Mouse (Mus musculus) myocyte (in vitro differentiated cells): ENCODE results near the gene Frmpd1. TPM values are rescaled to one million over a fixed set of nuclear protein-coding genes. Genes with fewer than 3 reads are reported as not detected.

Experiments
- H3K27me3 ChIP-seq: one replicate; pipeline ENCODE4 v1.6.1; 2011; ENCODE audit not compliant: control insufficient read depth, insufficient read depth, insufficient read length
- H3K36me3 ChIP-seq: one replicate; pipeline ENCODE4 v1.6.1; 2011; ENCODE audit not compliant: control insufficient read depth, insufficient read depth
- H3K4me2 ChIP-seq: one replicate; pipeline ENCODE4 v1.6.1; 2011; ENCODE audit warnings: low read depth, control low read depth
- H3K4me3 ChIP-seq: one replicate; pipeline ENCODE4 v1.5.1; 2011; ENCODE audit warnings: mild to moderate bottlenecking, control low read depth, moderate library complexity
- H3K79me2 ChIP-seq: one replicate; pipeline ENCODE4 v1.6.1; 2011; ENCODE audit not compliant: control insufficient read depth, insufficient read depth
- H3ac ChIP-seq: one replicate; pipeline ENCODE4 v1.6.1; 2011; ENCODE audit not compliant: control insufficient read depth, insufficient read length
- CEBPB ChIP-seq: IDR thresholded peaks from 2 replicates; pipeline ENCODE4 v1.6.1; 2011; ENCODE audit warnings: mild to moderate bottlenecking, moderate library complexity; ENCODE audit not compliant: poor library complexity, insufficient read depth, severe bottlenecking
- E2F4 ChIP-seq: IDR thresholded peaks from one replicate; pipeline ENCODE4 v1.6.1; 2011; ENCODE audit warnings: mild to moderate bottlenecking, control low read depth, moderate library complexity; ENCODE audit not compliant: insufficient read depth
- MAX ChIP-seq: IDR thresholded peaks from one replicate; pipeline ENCODE4 v1.6.1; 2011; ENCODE audit warnings: low read depth, mild to moderate bottlenecking, control low read depth
- MYOD1 ChIP-seq, 3 experiments: IDR thresholded peaks; one replicate each; pipeline ENCODE4 v1.6.1; 2011; ENCODE audit warnings: control low read depth in 2 of 3, low read depth in 2 of 3, mild to moderate bottlenecking in 2 of 3, moderate library complexity in 1 of 3; ENCODE audit not compliant: insufficient read length in 2 of 3, control insufficient read depth in 1 of 3
- MYOG ChIP-seq, 3 experiments: IDR thresholded peaks; one replicate each; pipeline ENCODE4 v1.6.1; 2011; ENCODE audit warnings: control low read depth in 2 of 3, low read depth in 2 of 3, mild to moderate bottlenecking in 2 of 3; ENCODE audit not compliant: insufficient read length in 2 of 3, control insufficient read depth in 1 of 3, insufficient read depth in 1 of 3
- POLR2A ChIP-seq: IDR thresholded peaks from one replicate; pipeline ENCODE4 v1.6.1; 2011; ENCODE audit warnings: low read depth, mild to moderate bottlenecking, control low read depth, moderate library complexity; ENCODE audit not compliant: insufficient read length
- POLR2AphosphoS2 ChIP-seq: IDR thresholded peaks from one replicate; pipeline ENCODE4 v1.6.1; 2011; ENCODE audit warnings: low read depth, control low read depth; ENCODE audit not compliant: insufficient read length
- REST ChIP-seq: IDR thresholded peaks from one replicate; pipeline ENCODE4 v1.6.1; 2011; ENCODE audit warnings: mild to moderate bottlenecking, control low read depth, moderate library complexity; ENCODE audit not compliant: insufficient read depth, insufficient read length
- SRF ChIP-seq: IDR thresholded peaks from one replicate; pipeline ENCODE4 v1.6.1; 2011; ENCODE audit warnings: low read depth; ENCODE audit not compliant: control insufficient read depth, insufficient read length
- TCF12 ChIP-seq: IDR thresholded peaks from one replicate; pipeline ENCODE4 v1.6.1; 2011; ENCODE audit warnings: mild to moderate bottlenecking, control low read depth; ENCODE audit not compliant: poor library complexity, insufficient read depth, severe bottlenecking
- TCF3 ChIP-seq: IDR thresholded peaks from one replicate; pipeline ENCODE4 v1.6.1; 2011; ENCODE audit warnings: low read depth, control low read depth; ENCODE audit not compliant: insufficient read length
- USF1 ChIP-seq: IDR thresholded peaks from one replicate; pipeline ENCODE4 v1.6.1; 2011; ENCODE audit warnings: low read depth, mild to moderate bottlenecking, control low read depth, moderate library complexity
- polyA plus RNA-seq: library from polyadenylated mRNA; unstranded; fragments of >200 nt; fragmentation: generic; extraction: Trizol; gene quantifications from one replicate; pipeline ENCODE4 v1.2.1, GENCODE M21; 2012; ENCODE audit warnings: missing spikeins

Frmpd1 gene
- polyA plus RNA-seq, 1 experiment = 45.8 TPM

DNA sequence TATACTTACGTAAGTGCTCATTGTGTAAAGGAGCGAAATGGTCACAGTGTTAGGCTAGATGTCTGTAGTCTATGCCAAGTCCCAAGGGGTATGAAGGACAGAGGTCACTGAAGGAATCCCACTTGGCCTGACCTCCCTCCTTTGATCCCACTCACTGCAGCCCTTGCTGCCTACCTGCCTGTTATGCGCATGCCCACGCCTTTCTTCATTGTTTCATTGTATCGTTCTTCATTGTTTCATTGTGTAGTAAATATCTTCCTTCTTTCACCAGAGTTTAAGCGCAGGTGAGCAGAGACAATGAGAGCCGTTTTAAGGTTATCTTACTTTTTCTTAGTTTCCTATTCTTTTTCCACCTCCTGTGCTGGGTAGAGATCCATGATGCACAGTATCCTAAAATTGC lies 18.6 kb downstream of the Frmpd1 start:
- Histone ChIP-seq H3K4me2 (peak overlapping the region; percentile 22), H3K27me3 (no peaks in the 10 kb centered on the region), H3K79me2 (peaks cover 48% of the 10 kb centered on the region), H3ac (no peak overlapping the region), H3K4me3 (no peak overlapping the region), H3K36me3 (no peaks in the 10 kb centered on the region)
- TF ChIP-seq MYOD1 (IDR thresholded peaks at IDR 0.05; ENCODE audit: control insufficient read depth in 1 of 3, insufficient read length in 2 of 3, low read depth in 2 of 3) (no peak), USF1 (no peak), MAX (no peak), SRF (no peak), POLR2A (no peak), CEBPB (no peak), REST (no peak), TCF3 (no peak), POLR2AphosphoS2 (no peak), E2F4 (no peak), MYOG (IDR thresholded peaks at IDR 0.05; ENCODE audit: control insufficient read depth in 1 of 3, insufficient read depth in 1 of 3, insufficient read length in 2 of 3, low read depth in 2 of 3) (no peak), TCF12 (no peak)

DNA sequence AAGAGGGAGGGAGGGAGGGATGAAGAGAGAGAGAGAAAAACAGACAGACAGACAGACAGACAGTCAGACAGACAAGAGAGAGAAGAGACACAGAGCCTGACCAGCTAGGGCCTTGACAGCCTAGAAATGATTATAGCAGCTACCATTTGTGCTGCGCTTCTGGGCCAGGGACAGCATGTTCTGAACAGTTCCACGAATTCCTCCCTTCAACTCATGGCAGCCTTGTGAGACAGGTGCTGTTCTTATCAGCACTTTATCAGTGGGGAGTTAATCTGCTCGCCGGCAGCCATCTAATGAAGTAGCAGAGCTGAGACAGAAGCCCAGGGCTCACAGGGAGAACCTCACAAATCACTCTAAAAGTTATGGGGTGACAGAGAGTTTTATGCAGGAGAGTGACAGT lies 22.8 kb downstream of the Frmpd1 start:
- TF ChIP-seq TCF3 = no peak
- TF ChIP-seq USF1 = no peak
- peak; percentile 41 to 78 (median 61) for TF ChIP-seq MYOD1 (IDR thresholded peaks at IDR 0.05; ENCODE audit: control insufficient read depth in 1 of 3, insufficient read length in 2 of 3, low read depth in 2 of 3)
- TF ChIP-seq MYOG (IDR thresholded peaks at IDR 0.05; ENCODE audit: control insufficient read depth in 1 of 3, insufficient read depth in 1 of 3, insufficient read length in 2 of 3, low read depth in 2 of 3) = peak in 2 of 3 experiments; percentile 32 to 72
- TF ChIP-seq TCF12 = peak; percentile 37
- no peaks in the 10 kb centered on the region for H3K36me3 ChIP-seq
- no peak overlapping the region for H3K4me3 ChIP-seq
- H3K4me2 ChIP-seq = peak overlapping the region; percentile 40
- H3K79me2 ChIP-seq = peaks cover 29% of the 10 kb centered on the region
- H3K27me3 ChIP-seq = no peaks in the 10 kb centered on the region
- no peak overlapping the region for H3ac ChIP-seq

DNA sequence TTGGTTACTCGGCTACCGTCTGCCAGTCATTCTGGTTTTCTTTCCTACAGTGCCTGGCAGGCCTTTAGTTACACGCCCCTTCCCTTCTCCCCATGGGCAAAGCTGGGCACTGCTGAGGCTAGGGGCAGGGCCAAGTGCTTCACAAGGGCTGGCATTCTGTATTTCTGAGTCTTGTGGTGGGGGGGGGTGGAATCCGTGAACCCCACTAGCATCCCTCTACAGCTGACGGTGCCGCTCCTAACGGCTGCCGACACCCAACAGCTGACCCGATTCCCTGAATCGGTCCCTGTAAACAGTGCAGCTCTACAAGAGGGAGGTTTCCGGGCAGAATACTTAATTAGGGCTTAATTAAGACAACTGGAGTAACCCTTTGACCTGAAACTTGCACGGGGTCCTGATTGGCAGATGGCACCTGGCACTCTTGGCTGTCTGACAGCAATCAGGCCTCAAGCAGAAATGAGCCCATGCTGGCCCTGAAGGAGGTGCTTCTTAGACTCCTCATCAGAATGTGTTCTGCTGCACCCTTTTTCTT lies 24.2 kb downstream of the Frmpd1 start:
- TF ChIP-seq MYOG (IDR thresholded peaks at IDR 0.05; ENCODE audit: control insufficient read depth in 1 of 3, insufficient read depth in 1 of 3, insufficient read length in 2 of 3, low read depth in 2 of 3) (peak; percentile 78 to 95 (median 85)), TCF12 (peak; percentile 76), SRF (no peak), TCF3 (peak; percentile 83), POLR2AphosphoS2 (no peak), MYOD1 (IDR thresholded peaks at IDR 0.05; ENCODE audit: control insufficient read depth in 1 of 3, insufficient read length in 2 of 3, low read depth in 2 of 3) (peak in 1 of 3 experiments; percentile 83)
- Histone ChIP-seq H3K27me3 (no peaks in the 10 kb centered on the region), H3K79me2 (peaks cover 34% of the 10 kb centered on the region), H3K36me3 (no peaks in the 10 kb centered on the region), H3ac (no peak overlapping the region), H3K4me3 (no peak overlapping the region), H3K4me2 (peak overlapping the region; percentile 16)

DNA sequence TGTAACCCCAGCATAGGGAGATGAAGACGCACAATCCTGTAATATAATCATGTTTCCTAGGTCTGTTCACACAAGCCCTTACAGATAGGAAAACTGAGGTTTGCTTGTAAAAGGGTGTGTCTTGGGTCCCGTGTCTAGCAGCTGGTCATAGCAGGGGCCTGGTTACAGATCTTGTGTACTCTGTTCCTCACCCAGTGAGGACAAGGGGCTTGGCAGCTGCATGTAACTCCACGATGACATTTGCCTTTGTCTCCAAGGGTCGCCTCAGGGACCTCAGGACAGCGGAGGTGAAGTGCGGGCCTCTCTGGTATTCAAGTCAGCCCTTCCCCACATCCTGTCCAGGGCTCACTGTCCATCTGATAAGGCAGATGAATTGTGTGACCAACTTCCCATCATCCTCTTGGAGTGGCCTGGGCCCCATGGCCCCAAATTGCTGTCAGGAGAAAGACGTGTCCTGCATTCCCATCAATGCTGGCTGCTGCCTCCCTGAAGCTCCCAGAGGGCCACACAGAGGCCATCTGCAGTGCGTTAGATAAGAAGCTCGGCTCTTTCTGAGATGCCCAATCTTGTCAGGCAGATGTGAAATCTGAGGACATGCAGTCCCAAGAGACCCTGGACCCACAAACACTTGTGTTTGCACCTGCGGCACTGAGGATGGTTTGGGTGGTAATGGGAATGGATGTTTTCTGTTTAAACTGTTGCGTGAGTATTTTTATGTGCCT lies 27.8 kb downstream of the Frmpd1 start:
- TF ChIP-seq MYOD1 (IDR thresholded peaks at IDR 0.05; ENCODE audit: control insufficient read depth in 1 of 3, insufficient read length in 2 of 3, low read depth in 2 of 3) (peak in 2 of 3 experiments; percentile 27 to 62), MYOG (IDR thresholded peaks at IDR 0.05; ENCODE audit: control insufficient read depth in 1 of 3, insufficient read depth in 1 of 3, insufficient read length in 2 of 3, low read depth in 2 of 3) (peak in 2 of 3 experiments; percentile 43 to 85), POLR2AphosphoS2 (peak; percentile 30), E2F4 (no peak)
- no peak overlapping the region for H3ac ChIP-seq
- peaks cover 19% of the 10 kb centered on the region for H3K79me2 ChIP-seq
- H3K4me3 ChIP-seq = no peak overlapping the region
- no peak overlapping the region for H3K4me2 ChIP-seq
- no peaks in the 10 kb centered on the region for H3K36me3 ChIP-seq
- H3K27me3 ChIP-seq = no peaks in the 10 kb centered on the region

DNA sequence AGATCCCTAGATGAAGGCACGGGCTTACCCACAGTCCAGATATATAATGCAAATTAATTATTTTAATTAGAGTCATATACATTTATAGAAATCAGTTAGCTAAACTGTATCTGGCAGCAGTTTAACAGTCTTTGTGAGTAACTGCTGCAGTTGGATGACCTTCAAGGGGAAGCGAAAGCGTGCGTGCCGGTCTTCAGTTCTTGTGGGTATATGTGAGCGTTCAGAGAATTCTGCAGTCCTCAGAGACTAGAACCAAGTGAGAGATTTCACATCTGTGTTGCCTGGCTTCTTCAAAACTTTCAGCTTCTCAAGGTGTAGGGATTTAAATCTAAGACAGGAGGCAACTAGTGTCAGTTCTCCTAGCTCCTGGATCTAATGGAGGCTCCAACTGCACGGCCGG lies 35.3 kb downstream of the Frmpd1 start:
- H3ac ChIP-seq = no peak overlapping the region
- H3K27me3 ChIP-seq = no peaks in the 10 kb centered on the region
- no peak overlapping the region for H3K4me2 ChIP-seq
- H3K36me3 ChIP-seq = no peaks in the 10 kb centered on the region
- peaks cover 10% of the 10 kb centered on the region for H3K79me2 ChIP-seq
- TF ChIP-seq TCF3 (no peak), POLR2A (no peak)
- H3K4me3 ChIP-seq = no peak overlapping the region
